Mouse (Mus musculus) embryonic facial prominence, embryonic 10.5 days (tissue): ENCODE data around the gene Grm6. TPM values are rescaled to one million over a fixed set of nuclear protein-coding genes. Genes with fewer than 3 reads are reported as not detected.

Experiments used
- polyA plus RNA-seq: library from polyadenylated mRNA; unstranded; fragments of >200 nt; fragmentation: Nextera tagmentation; extraction: Ambion mirVana; gene quantifications from 2 replicates; pipeline ENCODE4 v1.2.1, GENCODE M21; 2016

The Grm6 gene
- polyA plus RNA-seq, 1 experiment from 2014 or later = not detected

Other genes starting within 250 kb of the Grm6 start
- gene Adamts2, start 248.6 kb upstream of the Grm6 start, polyA plus RNA-seq = 0.74 and 1.4 TPM in 2 replicates
- gene Zfp354c, start 23.0 kb upstream of the Grm6 start, polyA plus RNA-seq = 33.3 and 34.1 TPM in 2 replicates
- 0.70 and 0.96 TPM in 2 replicates for gene Zfp879, start 9.1 kb upstream of the Grm6 start, polyA plus RNA-seq
- gene Zfp454, start 37.0 kb downstream of the Grm6 start, polyA plus RNA-seq = 13.9 and 16.2 TPM in 2 replicates
- gene Zfp2, start 65.5 kb downstream of the Grm6 start, polyA plus RNA-seq = 21.3 and 21.6 TPM in 2 replicates
- 0.75 and 0.79 TPM in 2 replicates for gene Zfp354b, start 80.9 kb downstream of the Grm6 start, polyA plus RNA-seq
- not detected in 2 replicates for gene 4933414I15Rik, start 93.1 kb downstream of the Grm6 start, polyA plus RNA-seq
- gene Prop1, start 103.1 kb downstream of the Grm6 start, polyA plus RNA-seq = not detected in 2 replicates
- not detected in 2 replicates for gene Olfr1378, start 115.8 kb downstream of the Grm6 start, polyA plus RNA-seq
- not detected in 2 replicates for gene Olfr1377, start 131.3 kb downstream of the Grm6 start, polyA plus RNA-seq
- gene Olfr51, start 152.9 kb downstream of the Grm6 start, polyA plus RNA-seq = not detected in 2 replicates
- not detected in 2 replicates for gene Olfr54, start 163.6 kb downstream of the Grm6 start, polyA plus RNA-seq
- gene Olfr1375, start 197.4 kb downstream of the Grm6 start, polyA plus RNA-seq = not detected in 2 replicates
- gene Zfp354a, start 208.6 kb downstream of the Grm6 start, polyA plus RNA-seq = 7.8 and 8.6 TPM in 2 replicates